Mouse (Mus musculus) thymus, postnatal 10 days (tissue): Measurements from ENCODE around the gene Dusp3.
A peak's percentile ranks its signal among the peaks of the same experiment; 100 is the strongest.

Experiments
- DNase-seq, 2 experiments: peaks; one replicate each; pipeline ENCODE4 v3.0.0; 2021; ENCODE audit warnings: low spot score in 2 of 2

Dusp3 gene

DNA sequence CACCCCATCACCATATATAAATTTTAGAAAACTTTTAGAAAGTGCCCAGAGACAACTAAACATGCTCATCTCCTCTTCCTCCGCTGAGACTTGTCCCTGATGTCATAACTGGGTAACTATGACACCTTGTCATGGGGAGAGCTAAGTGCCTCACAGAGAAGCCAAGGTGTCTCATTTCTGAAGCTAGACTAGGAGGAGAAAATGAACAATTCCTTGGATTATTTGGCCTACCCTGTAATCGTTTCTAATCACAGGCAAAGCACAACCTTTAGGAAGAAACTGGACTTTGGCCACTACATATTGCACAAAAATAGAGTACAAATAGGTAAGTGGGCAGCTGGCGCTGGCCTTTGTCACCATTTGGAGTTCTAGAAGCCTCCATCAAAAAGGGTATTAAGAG is at the start of gene Dusp3:
TSS of gene Dusp3 (minus strand) at position 101 of the 400 bp plus-strand sequence.
- DNase-seq: no peak

GRCm38 (mm10) chr11:102036336-102036735 is 49.5 kb upstream of the Dusp3 start:
- DNase-seq: no peak

DNA sequence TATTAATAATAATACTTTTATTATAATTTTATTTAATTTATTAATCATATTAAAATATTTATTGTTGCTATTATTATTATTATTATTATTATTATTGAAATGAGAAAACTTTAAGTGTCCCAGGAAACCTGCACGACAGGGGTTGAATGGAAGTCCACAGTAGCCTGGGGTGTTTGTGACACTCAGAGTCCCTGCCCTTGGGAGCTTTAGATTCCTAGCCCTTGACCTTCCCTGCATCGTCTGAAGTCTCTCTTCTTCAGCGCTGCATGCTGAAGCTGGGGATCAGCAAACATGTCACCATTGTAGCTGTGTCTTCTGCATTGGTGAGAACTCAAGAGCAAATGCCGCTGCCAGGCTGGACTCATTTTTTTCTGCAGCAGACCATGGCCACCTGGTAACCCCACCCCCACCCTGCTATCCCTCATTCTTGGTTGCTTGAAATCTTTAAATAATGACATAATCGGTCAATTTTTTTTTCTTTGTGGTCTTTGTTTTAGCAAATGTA is 48.7 kb upstream of the Dusp3 start:
- no peak for DNase-seq

GRCm38 (mm10) chr11:102034887-102035286 is 48.1 kb upstream of the Dusp3 start:
- DNase-seq: no peak

DNA sequence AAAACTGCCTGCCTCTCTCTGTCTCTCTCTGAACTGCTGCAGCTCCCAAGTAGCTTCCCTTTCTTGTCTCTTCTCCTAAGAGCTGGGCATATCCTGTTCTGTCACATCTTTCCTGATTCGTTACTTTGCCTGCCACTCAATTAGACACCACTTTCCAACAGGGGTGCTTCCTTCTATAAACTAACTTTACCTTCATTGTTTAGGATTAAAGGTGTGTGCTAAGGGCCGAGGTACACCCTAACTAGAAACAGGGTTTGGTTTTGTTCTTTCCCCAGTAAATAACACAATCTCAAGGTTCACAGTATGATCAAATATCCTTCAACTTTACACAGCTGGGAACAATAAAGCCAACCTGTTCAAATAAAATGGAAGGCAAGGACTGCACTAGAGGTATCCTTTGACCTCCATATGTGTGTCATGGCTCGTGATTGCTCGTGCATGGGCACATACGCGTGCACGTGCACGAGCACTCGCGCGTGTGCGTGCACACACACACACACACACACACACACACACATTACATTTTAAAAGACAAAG is 46.3 kb upstream of the Dusp3 start:
- no peak for DNase-seq

DNA sequence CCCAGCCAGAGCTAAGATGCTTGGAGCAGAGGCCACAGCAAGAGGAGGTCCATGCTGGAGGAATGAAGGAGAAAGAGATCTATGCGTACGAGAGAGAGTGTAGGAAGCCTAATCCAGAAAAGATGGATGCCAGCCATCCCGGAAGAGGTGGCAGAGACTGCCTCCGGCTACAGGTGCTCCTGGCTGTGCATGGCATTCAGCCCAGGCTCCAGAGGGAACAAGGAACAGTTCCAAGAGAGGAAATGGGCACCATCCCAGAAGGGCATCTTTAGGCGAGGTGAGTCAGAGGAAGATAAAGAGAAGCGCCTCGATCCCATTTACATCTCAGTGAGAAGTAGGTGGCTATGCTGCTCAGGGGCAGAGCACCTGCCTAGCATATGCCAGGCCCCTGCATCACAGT is 44.3 kb upstream of the Dusp3 start:
- DNase-seq: no peak

DNA sequence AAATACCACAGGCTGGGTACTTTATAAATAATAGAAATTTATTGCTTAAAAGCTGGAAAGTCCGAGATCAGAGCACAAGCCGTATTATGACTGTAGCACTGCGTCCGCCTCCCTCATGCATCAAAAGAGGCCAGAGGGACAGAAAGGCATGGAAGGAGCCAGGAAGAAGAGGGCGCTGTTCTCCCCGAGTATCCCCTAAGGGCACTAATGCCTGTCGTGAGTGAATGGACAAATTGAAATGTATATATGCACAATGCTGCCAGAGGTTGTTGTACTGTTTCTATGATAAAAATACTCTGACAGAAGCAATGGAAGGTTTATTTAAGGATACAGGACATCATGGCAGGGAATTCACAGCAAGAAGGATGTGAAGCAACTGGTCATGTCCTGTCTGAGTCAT is 43.2 kb upstream of the Dusp3 start:
- DNase-seq: no peak

DNA sequence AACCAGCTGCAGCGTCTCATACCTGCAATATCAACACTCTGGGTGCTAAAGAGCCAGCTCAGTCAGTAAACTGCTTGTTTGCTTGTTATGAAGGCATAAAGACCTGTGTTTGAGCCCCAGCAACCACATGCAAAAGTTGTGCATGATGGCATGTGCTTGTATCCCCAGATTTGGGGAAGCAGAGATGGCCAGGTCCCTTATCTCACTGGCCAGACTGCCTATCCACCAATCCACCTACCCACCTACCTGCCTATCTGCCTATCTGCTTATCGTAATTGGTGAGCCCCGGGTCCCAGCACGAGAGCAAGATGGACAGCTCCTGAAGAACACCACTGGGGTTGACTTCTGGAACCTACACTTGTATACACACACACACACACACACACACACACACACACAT is 42.5 kb upstream of the Dusp3 start:
- no peak for DNase-seq

GRCm38 (mm10) chr11:102028087-102028816 is 41.4 kb upstream of the Dusp3 start, which contains the start of gene Mpp3:
Mpp3 (minus strand) TSS chr11:102028461.
- DNase-seq: no peak

GRCm38 (mm10) chr11:102027361-102028017 is 40.7 kb upstream of the Dusp3 start:
- DNase-seq: no peak

GRCm38 (mm10) chr11:102026694-102027360 is 40.0 kb upstream of the Dusp3 start:
- peak in 1 of 2 experiments; percentile 17 for DNase-seq

- no peak for DNase-seq
These were observed 39.3 kb upstream of the Dusp3 start for GRCm38 (mm10) chr11:102025991-102026660.

DNA sequence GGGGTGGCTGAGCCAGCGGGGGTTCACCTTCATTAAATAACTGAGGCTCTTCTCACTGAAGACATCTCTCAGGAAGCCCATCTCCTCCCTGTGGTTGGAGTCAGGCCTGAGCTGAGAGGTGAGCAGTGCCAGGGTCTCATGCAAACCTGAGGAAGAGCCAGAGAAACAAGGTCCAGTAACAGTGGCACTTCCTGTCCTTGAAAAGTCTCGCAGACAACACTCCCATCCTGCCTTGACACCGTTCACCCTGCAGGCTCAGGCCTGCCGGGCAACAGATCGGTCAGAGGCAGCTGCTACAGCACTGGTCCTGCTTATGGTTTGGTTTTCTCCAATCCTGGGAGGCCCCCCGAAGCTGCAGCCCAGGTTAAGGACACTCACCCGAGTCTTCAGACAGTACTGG is 38.5 kb upstream of the Dusp3 start:
- DNase-seq: no peak

DNA sequence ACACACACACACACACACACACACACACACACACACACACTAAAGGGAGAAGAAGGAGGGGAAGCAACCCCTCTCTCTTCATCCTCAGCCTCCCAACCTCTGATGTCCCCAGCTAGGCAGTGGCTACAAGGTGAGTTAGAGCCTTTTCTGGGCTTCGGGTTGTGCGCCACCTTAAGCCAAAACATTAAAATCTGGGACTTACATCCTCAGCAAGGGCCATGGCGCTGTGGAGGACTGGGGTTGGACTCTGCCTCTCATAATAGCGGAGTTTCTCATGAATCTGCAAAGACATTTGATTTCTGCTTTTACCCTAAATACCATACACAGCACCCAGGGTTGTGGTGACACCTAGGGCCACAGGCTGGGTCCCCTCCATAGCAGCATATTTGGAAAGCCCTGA is 38.1 kb upstream of the Dusp3 start:
- DNase-seq: no peak

DNA sequence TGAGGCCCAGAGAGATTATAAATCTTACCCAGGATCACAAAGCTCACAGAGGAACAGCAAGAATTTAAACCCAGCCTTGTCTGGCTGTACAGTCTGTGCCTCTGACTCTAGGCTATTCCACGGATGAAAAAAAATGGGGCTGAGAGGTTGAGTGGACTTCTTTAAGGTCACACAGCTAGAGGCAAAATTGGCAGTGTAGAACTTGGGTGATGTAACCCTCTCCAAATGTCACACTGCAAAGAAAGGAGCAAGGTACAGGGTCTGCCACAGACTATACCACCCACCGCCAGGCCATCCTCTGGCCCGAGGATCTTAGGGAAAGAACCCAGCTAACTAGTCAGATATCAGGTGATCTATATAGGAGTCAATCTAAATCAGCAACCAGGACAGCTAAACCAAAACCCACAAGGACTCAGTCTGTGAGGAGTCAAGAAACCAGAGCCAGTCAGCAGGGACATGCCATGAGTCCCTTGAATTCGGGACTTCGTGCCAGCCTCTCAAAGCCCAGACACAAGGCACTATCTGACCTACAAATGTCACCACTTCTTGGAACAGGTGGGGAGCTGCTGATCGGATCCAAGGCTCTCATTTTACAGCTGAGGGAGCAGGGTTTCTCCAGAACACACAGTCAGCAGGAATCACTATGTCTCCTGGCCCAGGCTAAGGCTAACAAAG is 37.4 kb upstream of the Dusp3 start:
- DNase-seq: no peak

DNA sequence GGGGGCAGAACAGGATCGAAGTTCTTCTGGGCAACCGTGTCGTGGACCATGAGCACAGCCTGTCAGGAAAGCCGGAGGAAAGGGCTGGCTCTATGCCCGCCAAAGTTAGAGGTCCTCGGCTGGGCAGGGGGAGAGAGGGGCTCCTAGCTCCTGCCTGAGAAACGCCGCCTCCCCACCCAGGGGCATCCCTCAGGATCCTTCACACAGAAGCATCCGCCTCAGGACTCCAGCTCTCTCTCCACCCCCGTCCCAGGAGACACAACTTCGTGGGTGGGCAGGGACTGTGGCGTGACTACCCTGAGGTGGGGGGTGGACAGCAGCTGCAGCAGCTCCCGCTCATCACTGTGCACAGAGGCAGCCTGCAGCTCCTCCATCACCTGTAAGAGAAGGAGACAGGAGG is 36.6 kb upstream of the Dusp3 start:
- DNase-seq: no peak

- no peak for DNase-seq
These were observed 34.4 kb upstream of the Dusp3 start for GRCm38 (mm10) chr11:102021196-102021595.

- no peak for DNase-seq
These were observed 32.9 kb upstream of the Dusp3 start for GRCm38 (mm10) chr11:102019736-102020135.

DNA sequence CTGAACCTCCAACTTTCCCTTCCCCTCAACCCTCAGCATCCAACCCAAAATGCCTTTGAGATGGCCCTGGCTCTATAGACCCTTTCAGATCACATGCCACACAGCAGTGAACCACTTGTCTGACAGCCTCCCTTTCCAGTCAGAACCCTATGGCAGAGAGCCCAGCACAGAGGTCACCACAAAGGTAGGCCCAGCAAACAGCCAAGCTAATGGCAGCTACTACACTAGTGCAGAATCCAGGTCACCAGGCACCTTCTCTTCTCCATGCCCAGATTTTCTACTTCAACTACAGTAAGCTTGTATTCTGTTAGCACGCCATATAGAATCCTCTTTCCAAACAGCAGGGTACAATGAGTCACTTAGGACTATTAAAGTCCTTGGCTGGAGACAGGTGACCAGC is 29.3 kb upstream of the Dusp3 start:
- DNase-seq: no peak

- no peak for DNase-seq
These were observed 28.7 kb upstream of the Dusp3 start for GRCm38 (mm10) chr11:102015472-102015871.

DNA sequence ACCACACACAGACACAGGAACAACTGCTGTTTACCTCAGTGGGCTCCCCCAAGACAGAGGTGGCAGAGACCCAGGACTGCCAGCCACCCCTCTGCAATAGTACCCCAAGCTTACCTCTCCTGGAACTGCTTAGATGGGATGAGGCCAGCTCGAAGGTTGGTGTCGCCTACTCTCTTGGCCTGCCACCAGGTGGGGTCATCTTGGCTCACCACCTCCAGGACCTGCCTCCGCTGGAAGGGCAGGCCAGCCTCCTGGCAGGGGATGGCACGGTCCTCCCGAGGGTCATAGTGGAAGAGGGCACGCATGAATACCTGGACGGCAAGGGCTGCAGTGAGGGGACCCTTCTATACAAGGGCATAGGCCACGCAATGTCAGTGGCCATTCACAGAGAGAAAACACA is 26.4 kb upstream of the Dusp3 start:
- no peak for DNase-seq
